Mouse (Mus musculus) hindbrain, postnatal 0 days (tissue): ENCODE data around the gene Mpg. TPM values are rescaled to one million over a fixed set of nuclear protein-coding genes. Genes with fewer than 3 reads are reported as not detected.

Source experiments
- ATAC-seq: fragments of 200-750 bp; cut with Nextera tagmentation; 2 replicates; pipeline ENCODE4 v1.8.0; 2017; ENCODE audit warnings: mild to moderate bottlenecking, moderate TSS enrichment, moderate library complexity
- DNase-seq: peaks from one replicate; pipeline ENCODE4 v3.0.0-alpha.2; 2015; ENCODE audit warnings: low spot score
- H3K27ac ChIP-seq: fragments of 300-500 bp; sonication (generic); 2 replicates; pipeline ENCODE4 v1.5.1; 2014; ENCODE audit warnings: mild to moderate bottlenecking
- H3K27me3 ChIP-seq: fragments of 300-500 bp; sonication (generic); 2 replicates; pipeline ENCODE4 v1.6.1; 2014; ENCODE audit warnings: low read length, mixed read lengths; ENCODE audit not compliant: insufficient read depth
- H3K36me3 ChIP-seq: fragments of 300-500 bp; sonication (generic); 2 replicates; pipeline ENCODE4 v1.6.1; 2014; ENCODE audit warnings: low read length, mixed read lengths; ENCODE audit not compliant: insufficient read depth
- H3K4me1 ChIP-seq: fragments of 300-500 bp; sonication (generic); 2 replicates; pipeline ENCODE4 v1.6.1; 2014; ENCODE audit warnings: antibody characterized with exemption, low read length, mixed read lengths; ENCODE audit not compliant: insufficient read depth
- H3K4me2 ChIP-seq: fragments of 300-500 bp; sonication (generic); 2 replicates; pipeline ENCODE4 v1.6.1; 2014; ENCODE audit warnings: low read depth, mild to moderate bottlenecking, low read length, moderate library complexity, mixed read lengths
- H3K4me3 ChIP-seq: fragments of 300-500 bp; sonication (generic); 2 replicates; pipeline ENCODE4 v1.5.1; 2014; ENCODE audit warnings: low read length
- H3K9ac ChIP-seq: fragments of 300-500 bp; sonication (generic); replicated peaks from 2 replicates; pipeline ENCODE4 v1.6.1; 2014; ENCODE audit warnings: mild to moderate bottlenecking, low read length, moderate library complexity, mixed read lengths
- H3K9me3 ChIP-seq: fragments of 300-500 bp; sonication (generic); 2 replicates; pipeline ENCODE4 v1.6.1; 2016; ENCODE audit warnings: low read length, mixed read lengths
- CTCF ChIP-seq: IDR thresholded peaks from 2 replicates; pipeline ENCODE4 v1.5.1; 2016; ENCODE audit warnings: antibody characterized with exemption, control low read depth, low read depth
- WGBS: fragments of 180-500 bp; shearing (Covaris S2); extraction: QIAGEN DNeasy Blood & Tissue Kit; methylation state at CpG from one replicate; pipeline ENCODE4 v1.1.7; 2014; 5-methylcytosine and 5-hydroxymethylcytosine counted together
- polyA plus RNA-seq: library from polyadenylated mRNA; unstranded; fragments of >200 nt; fragmentation: Nextera tagmentation; extraction: Ambion mirVana; gene quantifications from 2 replicates; pipeline ENCODE4 v1.2.1, GENCODE M21; 2015
- total RNA-seq: library from RNA; depleted of rRNA; stranded (reverse); fragments of >200 nt; gene quantifications from 2 replicates; pipeline ENCODE4 v1.2.3, GENCODE M21; 2014; rRNA removed

Gene Mpg
- total and polyA plus RNA-seq, 2 experiments from 2014 or later: 27.7 to 30.0 TPM

GRCm38 (mm10) chr11:32281416-32282144 is 55.3 kb downstream of the Mpg start:
- Histone ChIP-seq H3K27me3 (no peaks in the 10 kb centered on the region), H3K9ac (no peak overlapping the region), H3K9me3 (no peaks in the 10 kb centered on the region), H3K4me3 (no peak overlapping the region), H3K36me3 (no peaks in the 10 kb centered on the region), H3K4me1 (no peaks in the 10 kb centered on the region), H3K27ac (no peak overlapping the region), H3K4me2 (no peak overlapping the region)
- TF ChIP-seq CTCF: no peak
- ATAC-seq (no peak), DNase-seq (no peak)
- 50% methylated on average over 1 of the region's 1 CpGs for WGBS

Other genes with a start within 250 kb of the Mpg start
- gene Nsg2, start 226.0 kb upstream of the Mpg start, total RNA-seq: 646 and 650 TPM in 2 replicates
- 407 and 433 TPM in 2 replicates for gene Nsg2, start 226.0 kb upstream of the Mpg start, polyA plus RNA-seq
- gene Il9r, start 26.2 kb upstream of the Mpg start, total RNA-seq: not detected in 2 replicates
- not detected in 2 replicates for gene Il9r, start 26.2 kb upstream of the Mpg start, polyA plus RNA-seq
- gene Snrnp25, start 21.1 kb upstream of the Mpg start, total RNA-seq: 18.1 and 21.7 TPM in 2 replicates
- 52.6 and 61.3 TPM in 2 replicates for gene Snrnp25, start 21.1 kb upstream of the Mpg start, polyA plus RNA-seq
- 65.4 and 97.4 TPM in 2 replicates for gene Rhbdf1, start 4.2 kb upstream of the Mpg start, total RNA-seq
- gene Rhbdf1, start 4.2 kb upstream of the Mpg start, polyA plus RNA-seq: 22.8 and 22.9 TPM in 2 replicates
- gene Nprl3, start 41.2 kb downstream of the Mpg start, total RNA-seq: 38.4 and 53.0 TPM in 2 replicates
- gene Nprl3, start 41.2 kb downstream of the Mpg start, polyA plus RNA-seq: 39.2 and 39.8 TPM in 2 replicates
- not detected in 2 replicates for gene Hba-x, start 49.9 kb downstream of the Mpg start, total RNA-seq
- gene Hba-x, start 49.9 kb downstream of the Mpg start, polyA plus RNA-seq: not detected in 2 replicates
- gene Hba-a1, start 57.0 kb downstream of the Mpg start, total RNA-seq: 541 and 992 TPM in 2 replicates
- 535 and 659 TPM in 2 replicates for gene Hba-a1, start 57.0 kb downstream of the Mpg start, polyA plus RNA-seq
- gene Hbq1b, start 60.5 kb downstream of the Mpg start, total RNA-seq: 1.0 TPM in 1 of 2 replicates, not detected in the other
- 1.1 and 1.4 TPM in 2 replicates for gene Hbq1b, start 60.5 kb downstream of the Mpg start, polyA plus RNA-seq
- 1,752 and 2,010 TPM in 2 replicates for gene Hba-a2, start 70.0 kb downstream of the Mpg start, total RNA-seq
- 1,345 and 1,601 TPM in 2 replicates for gene Hba-a2, start 70.0 kb downstream of the Mpg start, polyA plus RNA-seq
- gene Hbq1a, start 73.6 kb downstream of the Mpg start, total RNA-seq: 5.6 TPM in 1 of 2 replicates, not detected in the other
- gene Hbq1a, start 73.6 kb downstream of the Mpg start, polyA plus RNA-seq: 2.0 and 2.2 TPM in 2 replicates
- 32.2 and 37.4 TPM in 2 replicates for gene Sh3pxd2b, start 121.3 kb downstream of the Mpg start, total RNA-seq
- gene Sh3pxd2b, start 121.3 kb downstream of the Mpg start, polyA plus RNA-seq: 6.7 and 7.4 TPM in 2 replicates
- 47.4 and 53.8 TPM in 2 replicates for gene Ubtd2, start 228.9 kb downstream of the Mpg start, total RNA-seq
- 30.6 TPM in 2 replicates for gene Ubtd2, start 228.9 kb downstream of the Mpg start, polyA plus RNA-seq